ENCODE assay signal across 13 mouse cellular contexts in genomic region chr2:84229777-84230176, GRCm38 (mm10).
DNase-seq lines count a peak whose midpoint lies in the region; ATAC-seq and TF ChIP-seq lines count a peak whose summit lies in the region.
"Had no signal": no experiment of that assay in that cellular context is flagged by ENCODE, and none has a peak within 500 bp of the region (broad histone marks: within the 10 kb centered on the region; RNA-seq: fewer than 3 reads in every experiment).

No protein-coding gene starts in this region.

- no peak overlapping the region for H3K4me2 ChIP-seq in midbrain, embryonic 15.5 days
- H3K4me2 ChIP-seq: embryonic facial prominence, embryonic 15.5 days; intestine, embryonic 15.5 days; liver, embryonic 13.5 days had no signal

- intact Hi-C loops in left cerebral cortex, postnatal 25 days (cut with DNase I): no loop called here

- no peaks in the 10 kb centered on the region for H3K36me3 ChIP-seq in midbrain, embryonic 15.5 days (replicated peaks)
- H3K36me3 ChIP-seq: embryonic facial prominence, embryonic 15.5 days; intestine, embryonic 15.5 days; liver, embryonic 13.5 days had no signal

- no peak for TF ChIP-seq POLR2A in lung, adult 2 months (IDR thresholded peaks at IDR 0.05; ENCODE audit: borderline replicate concordance, extremely low read depth, low read depth, low read length)

- no peaks in the 10 kb centered on the region for H3K9me3 ChIP-seq in midbrain, embryonic 15.5 days
- H3K9me3 ChIP-seq: embryonic facial prominence, embryonic 15.5 days; intestine, embryonic 15.5 days; liver, embryonic 13.5 days had no signal

- ATAC-seq in midbrain, embryonic 15.5 days (replicated peaks): no peak
- ATAC-seq: activated CD4-positive, CD25-positive, alpha-beta regulatory T cell, adult 4 months; intestine, embryonic 15.5 days had no signal

- H3K27me3 ChIP-seq in midbrain, embryonic 15.5 days (replicated peaks): no peaks in the 10 kb centered on the region
- H3K27me3 ChIP-seq: embryonic facial prominence, embryonic 15.5 days; intestine, embryonic 15.5 days; liver, embryonic 13.5 days had no signal

- 45% methylated on average over 3 of the region's 3 CpGs for WGBS in lung, adult 2 months
- WGBS in midbrain, embryonic 15.5 days: 74% methylated on average over 3 of the region's 3 CpGs

- H3K4me1 ChIP-seq in lung, adult 2 months (ENCODE audit: control insufficient read depth, insufficient read depth, low read length): peaks cover 3% of the 10 kb centered on the region
- H3K4me1 ChIP-seq in midbrain, embryonic 15.5 days: no peaks in the 10 kb centered on the region
- H3K4me1 ChIP-seq: embryonic facial prominence, embryonic 15.5 days; intestine, embryonic 15.5 days; liver, embryonic 13.5 days had no signal

- H3K27ac ChIP-seq in midbrain, embryonic 15.5 days: no peak overlapping the region
- H3K27ac ChIP-seq: embryonic facial prominence, embryonic 15.5 days; intestine, embryonic 15.5 days; liver, embryonic 13.5 days had no signal

- H3K9ac ChIP-seq in midbrain, embryonic 15.5 days: no peak overlapping the region
- H3K9ac ChIP-seq: embryonic facial prominence, embryonic 15.5 days; intestine, embryonic 15.5 days; liver, embryonic 13.5 days had no signal

- H3K4me3 ChIP-seq in lung, adult 2 months (replicated peaks; ENCODE audit: extremely low read depth, low read depth, low read length): no peak overlapping the region
- H3K4me3 ChIP-seq in midbrain, embryonic 15.5 days: no peak overlapping the region
- H3K4me3 ChIP-seq: embryonic facial prominence, embryonic 15.5 days; intestine, embryonic 15.5 days; liver, embryonic 13.5 days had no signal

- peak; percentile 8 for DNase-seq in adrenal gland, adult 2 months
- no peak for DNase-seq in adrenal gland, postnatal 25 days
- DNase-seq in R1 (ENCODE audit: low read depth, low spot score): peak; percentile 10
- DNase-seq in heart, postnatal 4 days: peak; percentile 36
- peak; percentile 12 for DNase-seq in lung, adult 2 months
- no peak for DNase-seq in left cerebral cortex, postnatal 25 days (ENCODE audit: low spot score in 2 of 2)
- DNase-seq in cerebellum, adult 8-10 months: no peak
- DNase-seq: cerebellum, postnatal 14 days; liver, embryonic 13.5 days had no signal

- no peak for TF ChIP-seq CTCF in lung, adult 2 months (IDR thresholded peaks at IDR 0.05; ENCODE audit: insufficient read depth, low read length)

Comparison
In these comparisons a context has a peak if more than half of its experiments do, and no peak if none do; other contexts are left out.
1. DNase-seq: peak in adrenal gland, adult 2 months (single experiment), R1 (single experiment), heart, postnatal 4 days (single experiment) and lung, adult 2 months (single experiment); none in adrenal gland, postnatal 25 days (single experiment), left cerebral cortex, postnatal 25 days (0 of 2) and cerebellum, adult 8-10 months (single experiment).